Mouse (Mus musculus): ENCODE data around the gene Ptpn14. TPM values are rescaled to one million over a fixed set of nuclear protein-coding genes. Genes with fewer than 3 reads are reported as not detected.
A peak's percentile ranks its signal among the peaks of the same experiment; 100 is the strongest.

Ptpn14 gene
- polyA plus RNA-seq, 1 experiment from 2014 or later, result 1.5 TPM

GRCm38 (mm10) chr1:189781721-189782345 lies 53.8 kb downstream of the Ptpn14 start:
- Histone ChIP-seq H3K9me3 (ENCODE audit: control insufficient read depth) (no peaks in the 10 kb centered on the region), H3K27ac (ENCODE audit: low read depth, low read length) (no peak overlapping the region), H3K27me3 (replicated peaks; ENCODE audit: control insufficient read depth, insufficient read depth, low read length) (no peaks in the 10 kb centered on the region), H3K4me1 (replicated peaks; ENCODE audit: control insufficient read depth, insufficient read depth, low read length) (peaks cover 4% of the 10 kb centered on the region; the same call in 1 of the 2 replicates), H3K4me2 (replicated peaks; ENCODE audit: low read depth) (no peak overlapping the region), H3K36me3 (ENCODE audit: control insufficient read depth, insufficient read depth) (no peaks in the 10 kb centered on the region), H3K4me3 (ENCODE audit: low read depth, low read length) (no peak overlapping the region), H3K9ac (ENCODE audit: low read depth, low read length) (no peak overlapping the region)
- 46% methylated on average over 10 of the region's 10 CpGs for WGBS
- TF ChIP-seq CTCF (IDR thresholded peaks at IDR 0.05; ENCODE audit: low read depth), result no peak
- no peak for ATAC-seq

- peaks cover 4% of the 10 kb centered on the region; the same call in 1 of the 2 replicates for H3K4me1 ChIP-seq (replicated peaks; ENCODE audit: control insufficient read depth, insufficient read depth, low read length)
These were observed 54.6 kb downstream of the Ptpn14 start for GRCm38 (mm10) chr1:189782709-189783108.

GRCm38 (mm10) chr1:189784503-189784902 lies 56.4 kb downstream of the Ptpn14 start:
- Histone ChIP-seq H3K4me3 (ENCODE audit: low read depth, low read length) (no peak overlapping the region), H3K9me3 (ENCODE audit: control insufficient read depth) (no peaks in the 10 kb centered on the region), H3K4me2 (replicated peaks; ENCODE audit: low read depth) (no peak overlapping the region), H3K36me3 (ENCODE audit: control insufficient read depth, insufficient read depth) (no peaks in the 10 kb centered on the region), H3K27ac (ENCODE audit: low read depth, low read length) (no peak overlapping the region), H3K4me1 (replicated peaks; ENCODE audit: control insufficient read depth, insufficient read depth, low read length) (no peaks in the 10 kb centered on the region; the same call in 1 of the 2 replicates), H3K27me3 (replicated peaks; ENCODE audit: control insufficient read depth, insufficient read depth, low read length) (no peaks in the 10 kb centered on the region), H3K9ac (ENCODE audit: low read depth, low read length) (no peak overlapping the region)
- TF ChIP-seq CTCF (IDR thresholded peaks at IDR 0.05; ENCODE audit: low read depth), result no peak
- WGBS, result 40% methylated on average over 7 of the region's 7 CpGs
- ATAC-seq, result peak; percentile 24; the same call in 1 of the 2 replicates

More at GRCm38 (mm10) chr1:189782709-189783108, 54.6 kb downstream of the Ptpn14 start:
- Histone ChIP-seq H3K4me2 (replicated peaks; ENCODE audit: low read depth) (no peak overlapping the region), H3K9me3 (ENCODE audit: control insufficient read depth) (no peaks in the 10 kb centered on the region), H3K9ac (ENCODE audit: low read depth, low read length) (no peak overlapping the region), H3K27ac (ENCODE audit: low read depth, low read length) (no peak overlapping the region), H3K27me3 (replicated peaks; ENCODE audit: control insufficient read depth, insufficient read depth, low read length) (no peaks in the 10 kb centered on the region), H3K4me3 (ENCODE audit: low read depth, low read length) (no peak overlapping the region), H3K36me3 (ENCODE audit: control insufficient read depth, insufficient read depth) (no peaks in the 10 kb centered on the region)
- ATAC-seq, result no peak
- TF ChIP-seq CTCF (IDR thresholded peaks at IDR 0.05; ENCODE audit: low read depth), result no peak
- 78% methylated on average over 6 of the region's 6 CpGs for WGBS

- Histone ChIP-seq H3K4me1 (replicated peaks; ENCODE audit: control insufficient read depth, insufficient read depth, low read length) (no peaks in the 10 kb centered on the region; the same call in 1 of the 2 replicates), H3K9ac (ENCODE audit: low read depth, low read length) (no peak overlapping the region), H3K4me3 (ENCODE audit: low read depth, low read length) (no peak overlapping the region), H3K4me2 (replicated peaks; ENCODE audit: low read depth) (no peak overlapping the region), H3K27ac (ENCODE audit: low read depth, low read length) (no peak overlapping the region), H3K36me3 (ENCODE audit: control insufficient read depth, insufficient read depth) (no peaks in the 10 kb centered on the region), H3K9me3 (ENCODE audit: control insufficient read depth) (no peaks in the 10 kb centered on the region), H3K27me3 (replicated peaks; ENCODE audit: control insufficient read depth, insufficient read depth, low read length) (no peaks in the 10 kb centered on the region)
- TF ChIP-seq CTCF (IDR thresholded peaks at IDR 0.05; ENCODE audit: low read depth), result no peak
- 70% methylated on average over 26 of the region's 26 CpGs for WGBS
- no peak for ATAC-seq
These were observed 58.8 kb downstream of the Ptpn14 start for GRCm38 (mm10) chr1:189786707-189787485.

- H3K27me3 ChIP-seq (replicated peaks; ENCODE audit: control insufficient read depth, insufficient read depth, low read length), result no peaks in the 10 kb centered on the region
- H3K4me3 ChIP-seq (ENCODE audit: low read depth, low read length), result no peak overlapping the region
- no peak overlapping the region for H3K27ac ChIP-seq (ENCODE audit: low read depth, low read length)
- peaks cover 5% of the 10 kb centered on the region; the same call in 1 of the 2 replicates for H3K36me3 ChIP-seq (ENCODE audit: control insufficient read depth, insufficient read depth)
- peak; percentile 66 for ATAC-seq
- no peak overlapping the region for H3K9ac ChIP-seq (ENCODE audit: low read depth, low read length)
- TF ChIP-seq CTCF (IDR thresholded peaks at IDR 0.05; ENCODE audit: low read depth), result no peak
- no peaks in the 10 kb centered on the region for H3K9me3 ChIP-seq (ENCODE audit: control insufficient read depth)
- 44% methylated on average over 6 of the region's 6 CpGs for WGBS
- no peaks in the 10 kb centered on the region; the same call in 1 of the 2 replicates for H3K4me1 ChIP-seq (replicated peaks; ENCODE audit: control insufficient read depth, insufficient read depth, low read length)
- H3K4me2 ChIP-seq (replicated peaks; ENCODE audit: low read depth), result no peak overlapping the region
These were observed 61.5 kb downstream of the Ptpn14 start for GRCm38 (mm10) chr1:189789545-189789944.

- WGBS, result 52% methylated on average over 7 of the region's 7 CpGs
- H3K9me3 ChIP-seq (ENCODE audit: control insufficient read depth), result no peaks in the 10 kb centered on the region
- H3K4me2 ChIP-seq (replicated peaks; ENCODE audit: low read depth), result no peak overlapping the region
- H3K27ac ChIP-seq (ENCODE audit: low read depth, low read length), result no peak overlapping the region
- H3K4me3 ChIP-seq (ENCODE audit: low read depth, low read length), result no peak overlapping the region
- no peak for TF ChIP-seq CTCF (IDR thresholded peaks at IDR 0.05; ENCODE audit: low read depth)
- H3K4me1 ChIP-seq (replicated peaks; ENCODE audit: control insufficient read depth, insufficient read depth, low read length), result no peaks in the 10 kb centered on the region; the same call in 1 of the 2 replicates
- H3K27me3 ChIP-seq (replicated peaks; ENCODE audit: control insufficient read depth, insufficient read depth, low read length), result no peaks in the 10 kb centered on the region
- peaks cover 5% of the 10 kb centered on the region; the same call in 1 of the 2 replicates for H3K36me3 ChIP-seq (ENCODE audit: control insufficient read depth, insufficient read depth)
- ATAC-seq, result no peak
- H3K9ac ChIP-seq (ENCODE audit: low read depth, low read length), result no peak overlapping the region
These were observed 62.6 kb downstream of the Ptpn14 start for GRCm38 (mm10) chr1:189790666-189791065.
